Mouse (Mus musculus) thymus, adult 2 months (tissue): ENCODE measurements around the gene Rnf121.

Source experiments
- CTCF ChIP-seq: fragments of 200-500 bp; IDR thresholded peaks from 2 replicates; pipeline ENCODE4 v1.5.1; 2012; ENCODE audit warnings: mild to moderate bottlenecking, control low read depth, low read length, moderate library complexity, borderline replicate concordance; ENCODE audit not compliant: control insufficient read depth, poor library complexity, insufficient read depth; ENCODE audit errors: extremely low read depth
- POLR2A ChIP-seq: fragments of 200-500 bp; IDR thresholded peaks from 2 replicates; pipeline ENCODE4 v1.6.1; 2012; ENCODE audit warnings: mild to moderate bottlenecking, low read length, control low read depth, moderate library complexity; ENCODE audit not compliant: control insufficient read depth, poor library complexity, insufficient read depth; ENCODE audit errors: extremely low read depth

DNA sequence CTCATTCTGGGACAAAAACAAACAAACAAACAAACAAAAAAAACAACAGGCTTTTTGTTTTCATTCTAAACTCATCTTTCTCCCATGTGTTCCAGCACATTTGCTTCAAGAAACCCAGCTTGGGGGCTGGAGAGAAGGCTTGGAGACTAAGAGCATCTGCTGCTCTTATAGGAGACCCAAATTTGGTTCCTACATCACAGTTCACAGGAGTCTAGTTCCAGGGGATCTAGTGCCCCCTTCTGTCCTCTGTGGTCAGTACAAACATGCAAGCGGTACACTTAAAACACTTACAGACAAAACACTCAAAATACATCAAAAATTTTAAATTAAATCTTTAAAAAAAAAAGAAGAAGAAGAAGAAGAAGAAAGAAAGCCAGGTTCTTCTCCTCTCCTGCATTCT is 30.4 kb downstream of the Rnf121 start:
- no peak for TF ChIP-seq POLR2A
- TF ChIP-seq CTCF, result no peak
